Mouse (Mus musculus): ENCODE measurements around the gene Gm20388. TPM values are rescaled to one million over a fixed set of nuclear protein-coding genes. Genes with fewer than 3 reads are reported as not detected.
A peak's percentile ranks its signal among the peaks of the same experiment; 100 is the strongest.

Gm20388 gene
- total RNA-seq, 2 experiments from 2014 or later, result 18.6 TPM; not detected in 1

GRCm38 (mm10) chr8:121559801-121560200 is 1649.2 kb downstream of the Gm20388 start:
- no peak for DNase-seq (ENCODE audit: low spot score in 2 of 2)
- intact Hi-C loops (cut with DNase I), result loop anchor here (10.0 kb wide), 1 partner anchor 885 kb away; no protein-coding TSS in a partner anchor

DNA sequence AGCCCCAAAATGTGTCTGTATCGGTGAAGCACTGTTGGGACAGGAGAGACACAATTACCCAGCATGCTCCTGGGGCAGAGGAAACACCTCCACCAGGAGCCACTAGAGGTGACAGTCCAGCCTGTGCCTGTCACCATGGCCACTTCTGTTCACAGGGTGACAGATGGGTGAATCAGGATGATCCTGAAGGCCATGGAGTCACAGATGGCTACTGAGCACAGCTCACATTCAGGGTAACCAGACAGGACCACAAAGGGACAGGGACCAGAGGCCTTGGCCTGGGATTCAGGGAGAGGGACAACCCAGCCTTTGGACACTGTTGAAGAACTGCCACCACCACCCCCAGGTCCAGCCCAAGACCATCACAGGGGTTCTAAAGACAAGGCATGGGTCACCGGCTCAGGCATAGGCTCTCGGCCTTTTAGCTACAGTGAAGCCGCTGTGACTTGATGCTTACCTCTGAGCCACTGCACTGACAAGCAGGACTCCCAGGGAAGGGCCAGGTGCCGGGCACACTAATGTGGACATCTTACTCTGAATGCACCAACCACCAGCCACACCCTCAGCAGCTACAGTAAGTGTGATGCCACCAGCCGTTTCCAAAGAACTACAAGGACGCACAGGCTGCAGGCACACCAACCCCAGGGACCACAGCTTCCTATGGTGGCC is 1649.9 kb downstream of the Gm20388 start:
- intact Hi-C loops (cut with DNase I), result loop anchor here (10.0 kb wide), 1 partner anchor 886 kb away; no protein-coding TSS in a partner anchor
- DNase-seq (ENCODE audit: low spot score in 2 of 2), result no peak

- no peak for DNase-seq (ENCODE audit: low spot score in 2 of 2)
- intact Hi-C loops (cut with DNase I), result loop anchor here (10.0 kb wide), 1 partner anchor 887 kb away; no protein-coding TSS in a partner anchor
Measured at GRCm38 (mm10) chr8:121561636-121562345, 1651.2 kb downstream of the Gm20388 start.

GRCm38 (mm10) chr8:121562941-121563351 is 1652.3 kb downstream of the Gm20388 start:
- no peak for DNase-seq (ENCODE audit: low spot score in 2 of 2)
- intact Hi-C loops (cut with DNase I), result loop anchor here (10.0 kb wide), 1 partner anchor 888 kb away; no protein-coding TSS in a partner anchor

DNA sequence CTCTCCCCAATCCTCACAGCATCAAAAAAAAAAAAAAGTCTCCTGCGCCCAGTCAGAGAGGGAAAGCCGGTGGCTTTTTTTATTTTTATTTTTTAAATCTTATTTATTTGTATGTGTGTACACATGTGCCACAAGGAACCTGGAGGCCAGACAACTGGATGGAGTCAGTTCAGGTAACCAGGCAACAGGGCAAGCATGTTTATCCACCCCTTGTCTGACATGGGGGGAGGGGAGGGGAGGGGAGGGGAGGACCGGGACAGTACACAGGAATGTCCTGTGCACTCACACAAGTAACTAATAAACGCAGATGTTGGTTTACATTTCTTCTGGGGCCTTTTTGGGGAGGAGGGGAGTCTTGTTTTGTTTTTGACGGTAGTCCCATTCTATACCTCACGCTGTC is 1653.1 kb downstream of the Gm20388 start:
- intact Hi-C loops (cut with DNase I), result loop anchor here (10.0 kb wide), 1 partner anchor 889 kb away; no protein-coding TSS in a partner anchor
- DNase-seq (ENCODE audit: low spot score in 2 of 2), result no peak

DNA sequence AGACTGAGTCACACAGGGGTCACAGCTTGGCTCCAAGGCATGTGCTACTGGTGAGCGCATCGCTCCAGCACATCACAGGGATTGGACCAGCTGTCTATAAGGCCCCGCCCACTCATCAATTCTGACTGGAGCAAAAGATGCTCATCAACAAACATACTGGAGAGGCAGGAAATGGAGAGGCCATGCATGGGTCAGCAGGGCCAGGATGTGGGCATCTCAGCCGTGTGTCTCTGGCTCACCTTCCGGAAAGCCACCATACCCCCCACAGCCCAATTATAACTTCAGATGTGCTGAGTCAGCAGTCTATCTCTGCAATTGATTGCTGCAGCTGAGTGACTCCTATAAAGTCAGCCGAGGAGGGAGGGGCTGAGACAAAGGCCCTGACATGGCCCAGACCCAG is 1657.7 kb downstream of the Gm20388 start:
- intact Hi-C loops (cut with DNase I), result loop anchor here (10.0 kb wide), 1 partner anchor 894 kb away; no protein-coding TSS in a partner anchor
- no peak for DNase-seq (ENCODE audit: low spot score in 2 of 2)

DNA sequence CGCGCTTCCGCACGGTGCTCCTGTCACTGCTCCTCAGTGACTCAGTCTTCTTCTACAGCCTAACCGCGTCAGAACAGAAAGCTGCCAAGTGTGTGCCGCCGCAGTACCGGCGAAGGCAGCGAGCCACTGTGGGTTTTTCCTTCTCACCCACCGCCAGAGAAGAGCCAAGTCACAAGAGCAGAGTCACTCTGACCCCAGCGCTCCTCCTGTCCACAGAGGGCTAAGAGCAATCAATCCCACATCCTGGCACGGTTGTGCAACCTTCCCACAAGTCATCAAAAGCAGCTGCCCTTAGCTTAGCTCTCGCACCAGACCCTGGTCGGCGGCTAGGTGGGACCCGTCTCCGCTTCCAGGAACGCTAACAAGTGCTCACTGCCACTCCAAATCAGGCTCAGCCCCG is 1659.7 kb downstream of the Gm20388 start:
- DNase-seq (ENCODE audit: low spot score in 2 of 2), result peak in 1 of 2 experiments; percentile 69
- intact Hi-C loops (cut with DNase I), result no loop called here

DNA sequence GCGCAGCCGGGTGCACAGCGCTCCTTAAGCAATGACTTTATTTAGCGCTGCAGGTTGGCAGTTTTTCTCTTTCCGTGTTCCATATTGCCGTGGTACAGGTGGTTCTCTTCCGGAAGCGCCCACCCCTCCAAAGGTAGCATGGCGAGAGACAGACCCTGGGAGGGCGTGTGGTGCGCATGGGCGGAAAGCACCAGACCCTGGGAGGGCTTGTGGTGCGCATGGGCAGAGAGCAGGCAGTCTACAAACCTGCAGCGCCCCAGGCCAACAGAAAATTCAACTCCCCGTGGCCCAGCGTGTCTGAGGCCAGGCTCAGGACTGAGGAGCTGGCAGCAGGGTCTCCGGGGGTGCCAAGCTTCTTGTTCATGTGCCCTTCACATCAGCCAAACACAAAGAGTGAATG is 1660.2 kb downstream of the Gm20388 start:
- DNase-seq (ENCODE audit: low spot score in 2 of 2), result no peak
- intact Hi-C loops (cut with DNase I), result no loop called here

DNA sequence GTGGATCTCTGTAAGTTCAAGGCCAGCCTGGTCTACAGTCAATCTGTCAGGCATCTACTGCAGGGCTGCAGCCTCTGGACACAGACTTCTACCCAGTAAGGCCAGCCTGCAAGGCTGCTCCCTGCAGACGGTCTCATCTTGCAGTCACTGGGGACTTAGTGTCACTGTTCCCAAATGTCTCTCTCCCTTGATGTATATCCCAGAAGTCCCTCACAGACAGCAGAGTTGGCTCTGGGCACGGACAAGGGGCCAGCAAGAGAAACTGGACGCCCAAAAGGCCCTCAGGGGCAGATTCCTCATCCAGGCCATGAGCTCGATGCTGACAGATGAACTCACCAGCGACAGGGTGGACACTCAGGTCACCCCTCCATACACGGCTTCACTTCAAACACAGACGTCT is 1661.5 kb downstream of the Gm20388 start:
- no peak for DNase-seq (ENCODE audit: low spot score in 2 of 2)
- intact Hi-C loops (cut with DNase I), result no loop called here

DNA sequence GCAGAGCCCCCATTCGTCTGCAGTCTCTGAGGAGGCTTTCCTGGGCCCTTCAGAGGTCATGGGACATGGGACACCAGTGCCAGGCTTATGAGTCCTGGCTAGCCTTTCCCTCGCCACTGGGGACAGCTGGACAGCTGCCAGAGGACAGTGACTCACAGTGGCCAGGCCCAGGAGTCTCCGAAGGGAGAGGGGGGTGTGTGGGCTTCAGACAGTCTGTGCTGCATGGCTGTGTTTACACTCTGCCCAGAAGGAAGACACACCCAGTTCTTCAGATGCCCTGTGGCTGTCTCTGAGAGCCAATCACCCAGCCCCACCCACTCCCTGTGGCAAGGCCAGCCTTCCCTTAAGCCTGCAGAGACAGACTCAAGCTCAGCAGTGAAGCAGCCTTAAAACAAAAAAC is 1662.6 kb downstream of the Gm20388 start:
- intact Hi-C loops (cut with DNase I), result no loop called here
- DNase-seq (ENCODE audit: low spot score in 2 of 2), result no peak

- no peak for DNase-seq (ENCODE audit: low spot score in 2 of 2)
- intact Hi-C loops (cut with DNase I), result no loop called here
Measured at GRCm38 (mm10) chr8:121575661-121576060, 1665.0 kb downstream of the Gm20388 start.

DNA sequence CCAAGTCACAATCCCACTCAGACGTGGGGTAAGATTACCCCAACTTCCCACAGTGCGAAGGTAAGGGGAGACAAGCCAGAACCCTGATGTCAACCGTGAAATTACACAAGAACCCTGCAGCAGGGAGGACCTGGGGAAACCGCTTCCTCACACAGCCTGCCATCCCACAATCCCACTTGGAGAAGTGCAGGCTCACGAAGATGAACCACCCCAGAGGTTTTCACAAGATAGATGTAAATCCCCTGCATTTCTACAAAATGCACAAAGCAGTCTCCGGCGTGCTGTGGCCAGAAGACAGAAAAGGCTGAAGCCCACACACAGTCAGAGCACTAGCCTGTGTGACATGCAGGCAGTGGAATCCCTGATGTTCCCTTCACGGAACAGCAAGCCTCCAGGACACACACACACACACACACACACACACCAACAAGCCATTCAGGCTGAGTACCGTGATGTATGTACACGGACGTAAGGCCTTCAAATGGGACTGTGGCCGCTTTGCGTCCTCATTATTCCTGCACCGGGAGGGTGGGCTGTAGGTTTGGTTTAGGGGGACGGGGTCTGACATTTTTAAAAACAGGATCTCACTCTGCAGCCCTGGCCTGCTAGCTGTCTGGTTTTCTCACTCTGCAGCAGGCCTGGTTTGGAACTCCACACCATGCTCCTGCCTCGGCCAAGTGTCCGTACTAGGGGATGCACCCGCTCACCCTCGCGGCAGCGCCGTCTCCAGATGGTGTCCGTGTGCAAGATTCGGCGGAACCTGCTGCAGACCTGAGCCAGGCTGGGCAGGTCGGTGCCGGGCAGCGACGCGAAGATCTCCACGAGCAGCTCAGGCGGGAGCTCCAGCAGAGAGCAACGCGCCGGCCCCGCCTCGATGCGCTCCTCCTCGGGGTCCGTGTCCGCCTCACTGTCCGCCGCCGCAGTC is 1667.4 kb downstream of the Gm20388 start:
- intact Hi-C loops (cut with DNase I), result no loop called here
- peak in 1 of 2 experiments; percentile 53 for DNase-seq (ENCODE audit: low spot score in 2 of 2)

DNA sequence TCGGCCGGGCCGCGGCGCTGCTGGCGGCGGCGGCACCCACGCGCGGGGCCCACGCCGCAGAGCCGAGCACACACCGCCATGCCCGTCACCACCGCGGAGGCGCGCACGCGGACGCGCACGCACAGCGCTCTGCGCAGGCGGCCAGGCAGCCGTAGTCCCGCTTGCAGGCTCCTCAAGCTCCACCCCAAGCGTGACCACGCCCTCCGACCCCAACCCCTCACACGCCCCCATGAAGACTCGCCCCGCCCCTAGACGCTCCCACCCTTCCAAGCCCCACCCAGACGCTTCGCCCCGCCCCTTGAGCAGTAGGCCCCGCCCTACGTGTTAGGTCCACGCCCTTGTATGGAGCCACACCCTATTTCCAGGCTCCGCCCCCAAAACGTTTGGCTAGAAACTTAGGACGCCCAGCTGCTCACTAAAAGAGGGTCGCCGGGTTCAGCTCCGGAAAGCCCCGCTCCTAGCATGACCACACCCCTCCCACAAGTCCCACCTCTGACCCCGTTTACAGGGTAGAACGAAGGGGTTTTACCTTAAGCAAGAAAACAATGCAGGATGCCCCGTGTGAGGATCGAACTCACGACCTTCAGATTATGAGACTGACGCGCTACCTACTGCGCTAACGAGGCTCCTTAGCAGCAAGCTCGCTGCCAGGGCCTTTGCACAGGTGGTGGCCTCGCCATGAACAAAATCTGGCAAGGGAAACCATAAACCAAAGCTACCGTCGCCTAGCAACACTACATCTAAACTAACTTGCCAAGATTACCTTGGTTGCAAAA is 1668.2 kb downstream of the Gm20388 start, which contains the start of gene Fbxo31:
Gene Fbxo31 (minus strand): TSS at position 131 of the 776 bp plus-strand sequence.
- intact Hi-C loops (cut with DNase I), result no loop called here
- DNase-seq (ENCODE audit: low spot score in 2 of 2), result peak; percentile 92 to 97

DNA sequence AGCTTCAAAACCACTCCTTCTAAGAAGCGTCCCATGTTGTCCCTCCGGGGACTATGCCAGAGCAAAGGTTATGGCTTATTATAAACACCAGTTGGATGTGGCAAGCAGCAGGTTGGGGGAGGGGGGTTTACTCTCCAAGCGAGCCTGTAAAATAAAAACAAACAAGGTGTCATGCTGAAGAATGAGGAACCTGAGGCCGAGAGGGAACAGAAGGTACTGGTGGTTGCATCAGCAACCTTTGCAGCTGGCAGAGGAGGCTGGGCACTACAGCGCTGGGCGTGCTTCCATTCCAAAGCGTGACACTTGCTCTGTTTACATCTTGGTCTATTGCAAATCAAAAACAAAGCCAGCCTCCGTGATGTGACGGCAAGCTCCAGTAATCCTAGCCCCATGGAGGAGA is 1669.8 kb downstream of the Gm20388 start:
- intact Hi-C loops (cut with DNase I), result no loop called here

DNA sequence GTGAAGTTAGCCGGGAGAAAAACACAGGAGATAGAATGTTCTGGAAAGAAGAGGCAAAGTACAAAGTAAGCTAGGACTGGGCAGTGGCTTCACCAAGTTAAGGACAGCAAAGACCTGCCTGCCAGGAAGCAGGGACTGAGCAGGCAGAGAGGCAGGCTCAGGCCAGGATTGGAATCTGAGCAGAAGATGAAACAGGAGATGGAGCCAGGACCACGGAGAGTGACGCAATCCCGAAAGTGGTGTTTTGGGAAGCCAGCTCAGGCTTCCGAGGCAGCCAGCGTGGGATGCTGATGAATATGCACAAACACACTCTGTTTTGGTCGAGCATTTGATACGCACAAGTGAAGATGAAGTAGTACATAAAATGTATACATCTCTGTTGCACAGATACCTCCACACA is 1673.0 kb downstream of the Gm20388 start:
- intact Hi-C loops (cut with DNase I), result no loop called here

More for the DNA sequence above, 1669.8 kb downstream of the Gm20388 start:
- no peak for DNase-seq (ENCODE audit: low spot score in 2 of 2)

GRCm38 (mm10) chr8:121584730-121585129 is 1674.1 kb downstream of the Gm20388 start:
- intact Hi-C loops (cut with DNase I), result no loop called here
- no peak for DNase-seq (ENCODE audit: low spot score in 2 of 2)

More for the DNA sequence above, 1673.0 kb downstream of the Gm20388 start:
- peak in 1 of 2 experiments; percentile 74 for DNase-seq (ENCODE audit: low spot score in 2 of 2)

DNA sequence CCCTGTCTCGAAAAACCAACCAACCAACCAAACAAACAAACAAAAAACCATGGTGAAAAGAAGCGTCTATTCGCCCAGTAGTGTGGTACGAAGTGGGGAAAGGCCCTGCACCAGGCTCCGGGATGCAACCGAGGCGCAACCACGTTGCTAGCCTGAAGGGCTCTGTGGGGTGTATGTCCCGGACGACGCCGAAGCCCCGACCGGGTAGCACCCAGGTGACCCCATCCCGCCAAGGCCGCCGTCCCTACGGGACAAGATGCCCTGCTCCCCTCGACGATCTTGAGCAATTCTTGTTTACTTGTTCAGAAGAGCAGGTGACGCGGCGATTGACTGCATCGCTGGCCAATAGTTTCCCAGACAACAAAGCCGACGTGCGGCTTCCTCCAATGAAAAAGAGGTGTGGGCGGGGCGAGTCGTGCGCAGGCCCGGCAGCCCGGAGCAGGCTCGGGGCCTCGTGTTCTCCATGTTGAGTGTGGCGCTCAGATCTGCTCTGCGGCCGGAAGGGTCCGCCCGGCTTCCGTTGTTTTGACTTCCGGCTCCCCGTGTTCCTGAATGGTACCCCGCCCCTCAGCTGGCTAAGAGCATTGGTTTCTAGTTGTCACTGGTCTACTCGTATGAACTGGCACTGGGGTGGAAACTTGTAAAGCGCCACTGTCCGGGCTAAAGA is 1674.7 kb downstream of the Gm20388 start:
- intact Hi-C loops (cut with DNase I), result no loop called here

GRCm38 (mm10) chr8:121588750-121589149 is 1678.1 kb downstream of the Gm20388 start:
- intact Hi-C loops (cut with DNase I), result no loop called here

More for the DNA sequence above, 1674.7 kb downstream of the Gm20388 start:
- DNase-seq (ENCODE audit: low spot score in 2 of 2), result peak; percentile 100

More at GRCm38 (mm10) chr8:121588750-121589149, 1678.1 kb downstream of the Gm20388 start:
- DNase-seq (ENCODE audit: low spot score in 2 of 2), result no peak
